Mouse (Mus musculus) kidney, adult 2 months (tissue): ENCODE results near the gene Gngt2.

Source experiments
- CTCF ChIP-seq: fragments of 200-500 bp; conservative IDR thresholded peaks from 2 replicates; pipeline ENCODE4 v1.5.1; 2011; ENCODE audit warnings: low read depth, mild to moderate bottlenecking, control low read depth, low read length, moderate library complexity, mixed read lengths; ENCODE audit not compliant: insufficient read depth, insufficient read length
- POLR2A ChIP-seq: fragments of 200-500 bp; IDR thresholded peaks from one replicate; pipeline ENCODE4 v1.6.1; 2011; ENCODE audit warnings: low read depth, low read length, control low read depth

DNA sequence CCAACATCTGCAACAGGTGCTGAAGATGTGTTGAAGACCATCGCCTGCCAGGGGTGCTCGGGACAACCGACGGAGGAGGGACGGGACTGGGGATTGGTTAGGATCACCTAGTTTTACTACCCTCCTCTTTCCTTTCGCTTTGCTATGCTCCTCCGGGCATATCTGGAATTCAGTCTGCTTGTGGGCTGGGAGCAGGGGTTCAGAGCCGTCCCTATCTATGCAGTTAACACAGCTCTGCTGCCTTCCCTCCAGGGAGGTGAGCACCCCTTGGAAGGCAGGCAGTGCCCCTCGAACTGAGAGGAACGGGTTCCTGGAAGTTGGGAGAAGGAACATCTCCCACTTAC, 5.8 kb upstream of the Gngt2 start:
- no peak for TF ChIP-seq CTCF
- no peak for TF ChIP-seq POLR2A
